Mouse (Mus musculus) retina, adult 2 months (tissue): ENCODE measurements around the gene Fgf8.

Source experiments
- DNase-seq: peaks from one replicate; pipeline ENCODE4 v3.0.0-alpha.2; 2012; ENCODE audit warnings: low read depth, low spot score

Gene Fgf8

GRCm38 (mm10) chr19:45727231-45727630 is 15.5 kb downstream of the Fgf8 start:
- DNase-seq, result no peak

GRCm38 (mm10) chr19:45725677-45726277 is 16.9 kb downstream of the Fgf8 start:
- no peak for DNase-seq

GRCm38 (mm10) chr19:45722188-45722587 is 20.5 kb downstream of the Fgf8 start:
- DNase-seq, result no peak

- no peak for DNase-seq
Observed at GRCm38 (mm10) chr19:45718286-45718685, 24.4 kb downstream of the Fgf8 start.

- DNase-seq, result no peak
Observed at GRCm38 (mm10) chr19:45717493-45718220, 25.1 kb downstream of the Fgf8 start.

GRCm38 (mm10) chr19:45708704-45709103 is 34.0 kb downstream of the Fgf8 start:
- no peak for DNase-seq

- no peak for DNase-seq
Observed at GRCm38 (mm10) chr19:45696281-45696600, 46.5 kb downstream of the Fgf8 start.

GRCm38 (mm10) chr19:45695496-45696280 is 47.0 kb downstream of the Fgf8 start:
- DNase-seq, result no peak

- no peak for DNase-seq
Observed at GRCm38 (mm10) chr19:45694056-45694455, 48.7 kb downstream of the Fgf8 start.

GRCm38 (mm10) chr19:45692211-45692610 is 50.5 kb downstream of the Fgf8 start:
- DNase-seq, result no peak

GRCm38 (mm10) chr19:45691001-45691535 is 51.6 kb downstream of the Fgf8 start:
- no peak for DNase-seq

GRCm38 (mm10) chr19:45687001-45687400 is 55.7 kb downstream of the Fgf8 start:
- DNase-seq, result no peak
